Mouse (Mus musculus): ENCODE results near the gene Kank2. TPM values are rescaled to one million over a fixed set of nuclear protein-coding genes. Genes with fewer than 3 reads are reported as not detected.

Gene Kank2
- total and polyA plus RNA-seq, 2 experiments from 2014 or later: 10.3 to 78.5 TPM

- Histone ChIP-seq H3K9ac (replicated peaks; ENCODE audit: low read depth, low read length) (no peak overlapping the region), H3K36me3 (replicated peaks; ENCODE audit: control insufficient read depth, insufficient read depth, low read length) (peaks cover 92% of the 10 kb centered on the region), H3K4me2 (ENCODE audit: low read depth, low read length) (no peak overlapping the region), H3K27me3 (ENCODE audit: control insufficient read depth, insufficient read depth, low read length) (no peaks in the 10 kb centered on the region), H3K27ac (ENCODE audit: low read depth) (no peak overlapping the region), H3K4me1 (ENCODE audit: control insufficient read depth, insufficient read depth) (no peaks in the 10 kb centered on the region), H3K4me3 (ENCODE audit: low read depth, low read length) (no peak overlapping the region), H3K9me3 (replicated peaks; ENCODE audit: control insufficient read depth, low read length) (no peaks in the 10 kb centered on the region)
- 90% methylated on average over 10 of the region's 10 CpGs for WGBS
- no peak for DNase-seq (ENCODE audit: low spot score)
- TF ChIP-seq EP300 (IDR thresholded peaks at IDR 0.05; ENCODE audit: low read depth): no peak
- TF ChIP-seq CTCF (IDR thresholded peaks at IDR 0.05; ENCODE audit: low read depth): no peak
- ATAC-seq (ENCODE audit: insufficient read depth, low read depth): no peak
Measured at GRCm38 (mm10) chr9:21737188-21737587, 61.4 kb downstream of the Kank2 start.

DNA sequence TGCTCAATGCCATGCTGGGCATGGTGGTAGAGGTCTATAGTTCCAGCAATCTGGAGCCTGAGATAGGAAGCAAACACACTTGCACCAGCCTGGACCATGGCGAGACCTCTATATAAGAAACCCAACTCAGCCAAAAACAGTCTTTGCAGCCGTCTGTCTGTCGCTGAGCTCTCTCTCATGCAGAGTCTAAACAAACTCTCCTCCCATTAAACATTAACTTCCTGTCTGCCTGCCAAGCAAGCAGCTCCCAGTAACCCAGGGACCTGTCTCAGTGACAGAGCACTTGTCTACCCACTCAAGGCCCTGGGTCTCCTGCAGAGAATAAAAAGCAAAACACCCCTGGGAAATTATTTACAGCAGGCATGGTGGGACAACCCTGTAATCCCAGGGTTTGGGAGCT is 62.0 kb downstream of the Kank2 start:
- Histone ChIP-seq H3K4me2 (ENCODE audit: low read depth, low read length) (no peak overlapping the region), H3K4me3 (ENCODE audit: low read depth, low read length) (no peak overlapping the region), H3K36me3 (replicated peaks; ENCODE audit: control insufficient read depth, insufficient read depth, low read length) (peaks cover 92% of the 10 kb centered on the region), H3K27ac (ENCODE audit: low read depth) (no peak overlapping the region), H3K4me1 (ENCODE audit: control insufficient read depth, insufficient read depth) (no peaks in the 10 kb centered on the region), H3K9ac (replicated peaks; ENCODE audit: low read depth, low read length) (no peak overlapping the region), H3K9me3 (replicated peaks; ENCODE audit: control insufficient read depth, low read length) (no peaks in the 10 kb centered on the region), H3K27me3 (ENCODE audit: control insufficient read depth, insufficient read depth, low read length) (no peaks in the 10 kb centered on the region)
- TF ChIP-seq CTCF (IDR thresholded peaks at IDR 0.05; ENCODE audit: low read depth): no peak
- no peak for TF ChIP-seq EP300 (IDR thresholded peaks at IDR 0.05; ENCODE audit: low read depth)
- ATAC-seq (ENCODE audit: insufficient read depth, low read depth): no peak
- WGBS: 77% methylated on average over 3 of the region's 3 CpGs
- DNase-seq (ENCODE audit: low spot score): no peak

GRCm38 (mm10) chr9:21735126-21735525 is 63.4 kb downstream of the Kank2 start:
- Histone ChIP-seq H3K4me1 (ENCODE audit: control insufficient read depth, insufficient read depth) (no peaks in the 10 kb centered on the region), H3K9ac (replicated peaks; ENCODE audit: low read depth, low read length) (no peak overlapping the region), H3K4me3 (ENCODE audit: low read depth, low read length) (no peak overlapping the region), H3K36me3 (replicated peaks; ENCODE audit: control insufficient read depth, insufficient read depth, low read length) (peaks cover 89% of the 10 kb centered on the region), H3K9me3 (replicated peaks; ENCODE audit: control insufficient read depth, low read length) (no peaks in the 10 kb centered on the region), H3K4me2 (ENCODE audit: low read depth, low read length) (no peak overlapping the region), H3K27me3 (ENCODE audit: control insufficient read depth, insufficient read depth, low read length) (no peaks in the 10 kb centered on the region), H3K27ac (ENCODE audit: low read depth) (no peak overlapping the region)
- WGBS: 92% methylated on average over 14 of the region's 14 CpGs
- no peak for DNase-seq (ENCODE audit: low spot score)
- no peak for TF ChIP-seq CTCF (IDR thresholded peaks at IDR 0.05; ENCODE audit: low read depth)
- no peak for ATAC-seq (ENCODE audit: insufficient read depth, low read depth)

DNA sequence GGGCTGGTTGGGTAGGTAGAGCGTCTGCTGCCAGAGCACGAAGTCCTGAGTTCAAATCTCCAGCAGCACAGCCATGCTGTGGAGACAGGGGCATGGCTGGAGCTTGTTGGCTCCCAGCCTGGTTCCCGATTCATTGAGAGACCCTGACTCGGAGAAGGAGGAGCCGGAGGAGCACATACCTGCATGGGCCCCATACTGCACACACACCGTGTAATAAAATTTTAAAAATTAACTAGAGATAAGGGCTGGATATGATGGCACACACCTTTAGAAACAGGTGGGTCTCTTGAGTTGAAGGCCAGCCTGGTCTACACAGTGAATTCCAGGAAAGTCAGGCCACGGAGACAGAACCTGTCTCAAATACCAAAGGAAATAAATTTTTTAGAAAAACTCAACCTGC is 64.6 kb downstream of the Kank2 start:
- Histone ChIP-seq H3K4me1 (ENCODE audit: control insufficient read depth, insufficient read depth) (peaks cover 5% of the 10 kb centered on the region; the same call in 1 of the 2 replicates), H3K4me3 (ENCODE audit: low read depth, low read length) (no peak overlapping the region), H3K9ac (replicated peaks; ENCODE audit: low read depth, low read length) (no peak overlapping the region), H3K4me2 (ENCODE audit: low read depth, low read length) (no peak overlapping the region), H3K27ac (ENCODE audit: low read depth) (no peak overlapping the region), H3K27me3 (ENCODE audit: control insufficient read depth, insufficient read depth, low read length) (no peaks in the 10 kb centered on the region), H3K36me3 (replicated peaks; ENCODE audit: control insufficient read depth, insufficient read depth, low read length) (peaks cover 78% of the 10 kb centered on the region), H3K9me3 (replicated peaks; ENCODE audit: control insufficient read depth, low read length) (no peaks in the 10 kb centered on the region)
- no peak for TF ChIP-seq EP300 (IDR thresholded peaks at IDR 0.05; ENCODE audit: low read depth)
- no peak for TF ChIP-seq CTCF (IDR thresholded peaks at IDR 0.05; ENCODE audit: low read depth)
- ATAC-seq (ENCODE audit: insufficient read depth, low read depth): no peak
- 97% methylated on average over 7 of the region's 7 CpGs for WGBS
- DNase-seq (ENCODE audit: low spot score): no peak

DNA sequence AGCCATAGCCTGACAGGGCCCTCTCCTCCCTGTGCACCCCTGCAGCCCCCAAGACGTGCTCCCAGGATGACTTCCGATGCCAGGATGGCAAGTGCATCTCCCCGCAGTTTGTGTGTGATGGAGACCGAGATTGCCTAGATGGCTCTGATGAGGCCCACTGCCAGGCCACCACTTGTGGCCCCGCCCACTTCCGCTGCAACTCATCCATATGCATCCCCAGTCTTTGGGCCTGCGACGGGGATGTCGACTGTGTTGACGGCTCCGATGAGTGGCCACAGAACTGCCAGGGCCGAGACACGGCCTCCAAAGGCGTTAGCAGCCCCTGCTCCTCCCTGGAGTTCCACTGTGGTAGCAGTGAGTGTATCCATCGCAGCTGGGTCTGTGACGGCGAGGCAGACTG is 65.1 kb downstream of the Kank2 start:
- Histone ChIP-seq H3K4me3 (ENCODE audit: low read depth, low read length) (no peak overlapping the region), H3K9ac (replicated peaks; ENCODE audit: low read depth, low read length) (no peak overlapping the region), H3K9me3 (replicated peaks; ENCODE audit: control insufficient read depth, low read length) (no peaks in the 10 kb centered on the region), H3K27me3 (ENCODE audit: control insufficient read depth, insufficient read depth, low read length) (no peaks in the 10 kb centered on the region), H3K36me3 (replicated peaks; ENCODE audit: control insufficient read depth, insufficient read depth, low read length) (peaks cover 73% of the 10 kb centered on the region), H3K4me2 (ENCODE audit: low read depth, low read length) (no peak overlapping the region), H3K4me1 (ENCODE audit: control insufficient read depth, insufficient read depth) (peaks cover 8% of the 10 kb centered on the region; the same call in 1 of the 2 replicates), H3K27ac (ENCODE audit: low read depth) (no peak overlapping the region)
- no peak for DNase-seq (ENCODE audit: low spot score)
- TF ChIP-seq EP300 (IDR thresholded peaks at IDR 0.05; ENCODE audit: low read depth) (no peak), CTCF (IDR thresholded peaks at IDR 0.05; ENCODE audit: low read depth) (no peak)
- 83% methylated on average over 17 of the region's 17 CpGs for WGBS
- no peak for ATAC-seq (ENCODE audit: insufficient read depth, low read depth)

DNA sequence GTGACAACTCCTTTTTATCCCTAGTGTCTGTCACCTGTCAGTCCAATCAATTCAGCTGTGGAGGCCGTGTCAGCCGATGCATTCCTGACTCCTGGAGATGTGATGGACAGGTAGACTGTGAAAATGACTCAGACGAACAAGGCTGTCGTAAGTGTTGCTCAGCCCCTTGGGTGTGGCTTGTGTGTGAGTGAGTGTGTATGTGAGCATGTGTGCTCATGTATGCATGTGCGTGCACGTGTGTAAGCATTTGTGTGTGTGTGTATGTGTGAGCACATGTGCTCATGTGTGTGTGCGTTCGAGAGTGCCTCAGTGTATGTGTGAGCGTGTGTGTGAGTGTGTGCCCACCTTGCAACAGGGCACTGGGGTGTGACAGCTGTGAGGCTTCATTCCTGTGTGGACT is 66.3 kb downstream of the Kank2 start:
- peaks cover 8% of the 10 kb centered on the region; the same call in 1 of the 2 replicates for H3K4me1 ChIP-seq (ENCODE audit: control insufficient read depth, insufficient read depth)
- no peak overlapping the region for H3K27ac ChIP-seq (ENCODE audit: low read depth)
- ATAC-seq (ENCODE audit: insufficient read depth, low read depth): no peak
- no peak overlapping the region for H3K4me3 ChIP-seq (ENCODE audit: low read depth, low read length)
- H3K36me3 ChIP-seq (replicated peaks; ENCODE audit: control insufficient read depth, insufficient read depth, low read length): peaks cover 63% of the 10 kb centered on the region
- WGBS: 89% methylated on average over 9 of the region's 9 CpGs
- H3K27me3 ChIP-seq (ENCODE audit: control insufficient read depth, insufficient read depth, low read length): no peaks in the 10 kb centered on the region
- no peak overlapping the region for H3K4me2 ChIP-seq (ENCODE audit: low read depth, low read length)
- no peak for TF ChIP-seq CTCF (IDR thresholded peaks at IDR 0.05; ENCODE audit: low read depth)
- no peak for TF ChIP-seq EP300 (IDR thresholded peaks at IDR 0.05; ENCODE audit: low read depth)
- no peak for DNase-seq (ENCODE audit: low spot score)
- H3K9me3 ChIP-seq (replicated peaks; ENCODE audit: control insufficient read depth, low read length): no peaks in the 10 kb centered on the region
- H3K9ac ChIP-seq (replicated peaks; ENCODE audit: low read depth, low read length): no peak overlapping the region
